Mouse (Mus musculus): ENCODE data around the gene Rlim. TPM values are rescaled to one million over a fixed set of nuclear protein-coding genes. Genes with fewer than 3 reads are reported as not detected.
A peak's percentile ranks its signal among the peaks of the same experiment; 100 is the strongest.

Gene Rlim
- polyA plus RNA-seq, 1 experiment from 2014 or later = 39.9 TPM

GRCm38 (mm10) chrX:103987215-103987964, 6.3 kb upstream of the Rlim start:
- Histone ChIP-seq H3K36me3 (ENCODE audit: control insufficient read depth, insufficient read depth, low read length) (no peaks in the 10 kb centered on the region), H3K4me2 (replicated peaks; ENCODE audit: low read depth, low read length) (no peak overlapping the region), H3K27ac (ENCODE audit: low read length) (no peak overlapping the region), H3K4me3 (ENCODE audit: low read depth, low read length) (no peak overlapping the region), H3K9me3 (ENCODE audit: control insufficient read depth, low read depth, low read length) (no peaks in the 10 kb centered on the region), H3K27me3 (ENCODE audit: control insufficient read depth, insufficient read depth, low read length) (no peaks in the 10 kb centered on the region), H3K9ac (replicated peaks; ENCODE audit: low read depth, low read length) (no peak overlapping the region), H3K4me1 (ENCODE audit: control insufficient read depth, insufficient read depth, low read length) (no peaks in the 10 kb centered on the region)
- 29% methylated on average over 12 of the region's 12 CpGs for WGBS
- ATAC-seq (ENCODE audit: insufficient number of reproducible peaks, insufficient read depth, low FRiP score, low read depth) = no peak

- 31% methylated on average over 6 of the region's 6 CpGs for WGBS
Measured at GRCm38 (mm10) chrX:103986159-103986558, 5.1 kb upstream of the Rlim start.

GRCm38 (mm10) chrX:103984992-103985391, 3.9 kb upstream of the Rlim start:
- Histone ChIP-seq H3K9me3 (ENCODE audit: control insufficient read depth, low read depth, low read length) (no peaks in the 10 kb centered on the region), H3K4me3 (ENCODE audit: low read depth, low read length) (no peak overlapping the region), H3K4me1 (ENCODE audit: control insufficient read depth, insufficient read depth, low read length) (no peaks in the 10 kb centered on the region), H3K36me3 (ENCODE audit: control insufficient read depth, insufficient read depth, low read length) (no peaks in the 10 kb centered on the region), H3K4me2 (replicated peaks; ENCODE audit: low read depth, low read length) (no peak overlapping the region), H3K27me3 (ENCODE audit: control insufficient read depth, insufficient read depth, low read length) (no peaks in the 10 kb centered on the region), H3K27ac (ENCODE audit: low read length) (no peak overlapping the region), H3K9ac (replicated peaks; ENCODE audit: low read depth, low read length) (no peak overlapping the region)
- ATAC-seq (ENCODE audit: insufficient number of reproducible peaks, insufficient read depth, low FRiP score, low read depth) = no peak
- WGBS = 36% methylated on average over 5 of the region's 5 CpGs

More at GRCm38 (mm10) chrX:103986159-103986558, 5.1 kb upstream of the Rlim start:
- H3K36me3 ChIP-seq (ENCODE audit: control insufficient read depth, insufficient read depth, low read length) = no peaks in the 10 kb centered on the region
- no peak overlapping the region for H3K9ac ChIP-seq (replicated peaks; ENCODE audit: low read depth, low read length)
- no peaks in the 10 kb centered on the region for H3K4me1 ChIP-seq (ENCODE audit: control insufficient read depth, insufficient read depth, low read length)
- H3K27ac ChIP-seq (ENCODE audit: low read length) = no peak overlapping the region
- H3K4me2 ChIP-seq (replicated peaks; ENCODE audit: low read depth, low read length) = no peak overlapping the region
- H3K27me3 ChIP-seq (ENCODE audit: control insufficient read depth, insufficient read depth, low read length) = no peaks in the 10 kb centered on the region
- H3K9me3 ChIP-seq (ENCODE audit: control insufficient read depth, low read depth, low read length) = no peaks in the 10 kb centered on the region
- ATAC-seq (ENCODE audit: insufficient number of reproducible peaks, insufficient read depth, low FRiP score, low read depth) = no peak
- H3K4me3 ChIP-seq (ENCODE audit: low read depth, low read length) = no peak overlapping the region

- Histone ChIP-seq H3K4me1 (ENCODE audit: control insufficient read depth, insufficient read depth, low read length) (no peaks in the 10 kb centered on the region), H3K4me3 (ENCODE audit: low read depth, low read length) (peak overlapping the region; percentile 59; the same call in 1 of the 2 replicates), H3K27me3 (ENCODE audit: control insufficient read depth, insufficient read depth, low read length) (no peaks in the 10 kb centered on the region), H3K9me3 (ENCODE audit: control insufficient read depth, low read depth, low read length) (no peaks in the 10 kb centered on the region), H3K4me2 (replicated peaks; ENCODE audit: low read depth, low read length) (peak overlapping the region; percentile 29), H3K9ac (replicated peaks; ENCODE audit: low read depth, low read length) (no peak overlapping the region), H3K27ac (ENCODE audit: low read length) (peak overlapping the region; percentile 78; the same call in 1 of the 2 replicates), H3K36me3 (ENCODE audit: control insufficient read depth, insufficient read depth, low read length) (no peaks in the 10 kb centered on the region)
- no peak for ATAC-seq (ENCODE audit: insufficient number of reproducible peaks, insufficient read depth, low FRiP score, low read depth)
- 75% methylated on average over 10 of the region's 10 CpGs for WGBS
Measured at GRCm38 (mm10) chrX:103981806-103982205, 722 bp upstream of the Rlim start.

GRCm38 (mm10) chrX:103980590-103981168, 405 bp downstream of the Rlim start:
- Histone ChIP-seq H3K27me3 (ENCODE audit: control insufficient read depth, insufficient read depth, low read length) (no peaks in the 10 kb centered on the region), H3K36me3 (ENCODE audit: control insufficient read depth, insufficient read depth, low read length) (peaks cover 5% of the 10 kb centered on the region; the same call in 1 of the 2 replicates), H3K4me3 (ENCODE audit: low read depth, low read length) (peak overlapping the region; percentile 59), H3K4me1 (ENCODE audit: control insufficient read depth, insufficient read depth, low read length) (no peaks in the 10 kb centered on the region), H3K27ac (ENCODE audit: low read length) (peak overlapping the region; percentile 88), H3K9ac (replicated peaks; ENCODE audit: low read depth, low read length) (peak overlapping the region; percentile 74), H3K9me3 (ENCODE audit: control insufficient read depth, low read depth, low read length) (no peaks in the 10 kb centered on the region), H3K4me2 (replicated peaks; ENCODE audit: low read depth, low read length) (peak overlapping the region; percentile 44; the same call in 1 of the 2 replicates)
- peak; percentile 7; the same call in 1 of the 2 replicates for ATAC-seq (ENCODE audit: insufficient number of reproducible peaks, insufficient read depth, low FRiP score, low read depth)
- 23% methylated on average over 45 of the region's 51 CpGs for WGBS

- H3K9me3 ChIP-seq (ENCODE audit: control insufficient read depth, low read depth, low read length) = no peaks in the 10 kb centered on the region
- no peak for ATAC-seq (ENCODE audit: insufficient number of reproducible peaks, insufficient read depth, low FRiP score, low read depth)
- no peaks in the 10 kb centered on the region for H3K27me3 ChIP-seq (ENCODE audit: control insufficient read depth, insufficient read depth, low read length)
- 20% methylated on average over 12 of the region's 12 CpGs for WGBS
- H3K4me2 ChIP-seq (replicated peaks; ENCODE audit: low read depth, low read length) = peak overlapping the region; percentile 44
- H3K36me3 ChIP-seq (ENCODE audit: control insufficient read depth, insufficient read depth, low read length) = peaks cover 5% of the 10 kb centered on the region; the same call in 1 of the 2 replicates
- H3K4me3 ChIP-seq (ENCODE audit: low read depth, low read length) = peak overlapping the region; percentile 59
- peak overlapping the region; percentile 74 for H3K9ac ChIP-seq (replicated peaks; ENCODE audit: low read depth, low read length)
- peak overlapping the region; percentile 88 for H3K27ac ChIP-seq (ENCODE audit: low read length)
- H3K4me1 ChIP-seq (ENCODE audit: control insufficient read depth, insufficient read depth, low read length) = no peaks in the 10 kb centered on the region
Measured at GRCm38 (mm10) chrX:103980036-103980435, 1.0 kb downstream of the Rlim start.

- Histone ChIP-seq H3K27ac (ENCODE audit: low read length) (no peak overlapping the region), H3K4me2 (replicated peaks; ENCODE audit: low read depth, low read length) (no peak overlapping the region), H3K9ac (replicated peaks; ENCODE audit: low read depth, low read length) (no peak overlapping the region), H3K4me3 (ENCODE audit: low read depth, low read length) (no peak overlapping the region), H3K9me3 (ENCODE audit: control insufficient read depth, low read depth, low read length) (no peaks in the 10 kb centered on the region), H3K36me3 (ENCODE audit: control insufficient read depth, insufficient read depth, low read length) (no peaks in the 10 kb centered on the region), H3K27me3 (ENCODE audit: control insufficient read depth, insufficient read depth, low read length) (no peaks in the 10 kb centered on the region), H3K4me1 (ENCODE audit: control insufficient read depth, insufficient read depth, low read length) (no peaks in the 10 kb centered on the region)
- 95% methylated on average over 3 of the region's 3 CpGs for WGBS
- ATAC-seq (ENCODE audit: insufficient number of reproducible peaks, insufficient read depth, low FRiP score, low read depth) = no peak
Measured at GRCm38 (mm10) chrX:103939701-103940100, 41.4 kb downstream of the Rlim start.

- Histone ChIP-seq H3K36me3 (ENCODE audit: control insufficient read depth, insufficient read depth, low read length) (no peaks in the 10 kb centered on the region), H3K9ac (replicated peaks; ENCODE audit: low read depth, low read length) (no peak overlapping the region), H3K9me3 (ENCODE audit: control insufficient read depth, low read depth, low read length) (no peaks in the 10 kb centered on the region), H3K4me2 (replicated peaks; ENCODE audit: low read depth, low read length) (no peak overlapping the region), H3K27ac (ENCODE audit: low read length) (no peak overlapping the region), H3K4me3 (ENCODE audit: low read depth, low read length) (no peak overlapping the region), H3K27me3 (ENCODE audit: control insufficient read depth, insufficient read depth, low read length) (no peaks in the 10 kb centered on the region), H3K4me1 (ENCODE audit: control insufficient read depth, insufficient read depth, low read length) (no peaks in the 10 kb centered on the region)
- WGBS = 18% methylated on average over 3 of the region's 3 CpGs
- ATAC-seq (ENCODE audit: insufficient number of reproducible peaks, insufficient read depth, low FRiP score, low read depth) = no peak
Measured at GRCm38 (mm10) chrX:103937333-103937732, 43.8 kb downstream of the Rlim start.
